Mouse (Mus musculus) hindbrain, embryonic 12.5 days (tissue): ENCODE data around the gene Mylpf. TPM values are rescaled to one million over a fixed set of nuclear protein-coding genes. Genes with fewer than 3 reads are reported as not detected.
A peak's percentile ranks its signal among the peaks of the same experiment; 100 is the strongest.
"Not testable (repeated sequence)": the region's sequence is repeated elsewhere in the genome, so short reads cannot be mapped to it uniquely, and the experiment has no call there.

Experiments used
- ATAC-seq: fragments of 200-750 bp; cut with Nextera tagmentation; 2 replicates; pipeline ENCODE4 v1.8.0; 2017; ENCODE audit warnings: moderate TSS enrichment; ENCODE audit not compliant: low FRiP score
- H3K27ac ChIP-seq: fragments of 300-500 bp; sonication (generic); 2 replicates; pipeline ENCODE4 v1.5.1; 2016; ENCODE audit warnings: mild to moderate bottlenecking
- H3K27me3 ChIP-seq: fragments of 300-500 bp; sonication (generic); 2 replicates; pipeline ENCODE4 v1.6.1; 2016; ENCODE audit warnings: mild to moderate bottlenecking
- H3K36me3 ChIP-seq: fragments of 300-500 bp; sonication (generic); 2 replicates; pipeline ENCODE4 v1.6.1; 2016; ENCODE audit warnings: mild to moderate bottlenecking
- H3K4me1 ChIP-seq: fragments of 300-500 bp; sonication (generic); 2 replicates; pipeline ENCODE4 v1.6.1; 2016
- H3K4me2 ChIP-seq: fragments of 300-500 bp; sonication (generic); replicated peaks from 2 replicates; pipeline ENCODE4 v1.6.1; 2016; ENCODE audit warnings: mild to moderate bottlenecking
- H3K4me3 ChIP-seq: fragments of 300-500 bp; sonication (generic); 2 replicates; pipeline ENCODE4 v1.5.1; 2016; ENCODE audit warnings: mild to moderate bottlenecking
- H3K9ac ChIP-seq: fragments of 300-500 bp; sonication (generic); 2 replicates; pipeline ENCODE4 v1.6.1; 2016; ENCODE audit warnings: mild to moderate bottlenecking, moderate library complexity
- H3K9me3 ChIP-seq: fragments of 300-500 bp; sonication (generic); replicated peaks from 2 replicates; pipeline ENCODE4 v1.6.1; 2016; ENCODE audit warnings: mild to moderate bottlenecking
- WGBS: fragments of 180-500 bp; shearing (Covaris S2); methylation state at CpG from one replicate; pipeline ENCODE4 v1.1.7; 2016; 5-methylcytosine and 5-hydroxymethylcytosine counted together
- polyA plus RNA-seq: library from polyadenylated mRNA; unstranded; fragments of >200 nt; fragmentation: Nextera tagmentation; extraction: Ambion mirVana; gene quantifications from 2 replicates; pipeline ENCODE4 v1.2.1, GENCODE M21; 2016

Gene Mylpf
- polyA plus RNA-seq, 1 experiment from 2014 or later, result 19.5 TPM

GRCm38 (mm10) chr7:127233368-127233749 is 24.7 kb downstream of the Mylpf start:
- under 1% methylated on average over 27 of the region's 27 CpGs for WGBS

GRCm38 (mm10) chr7:127233765-127234164 is 25.1 kb downstream of the Mylpf start:
- Histone ChIP-seq H3K36me3 (peaks cover 64% of the 10 kb centered on the region), H3K9ac (peak overlapping the region; percentile 94), H3K4me3 (peak overlapping the region; percentile 86), H3K27ac (peak overlapping the region; percentile 98), H3K4me2 (peak overlapping the region; percentile 57), H3K9me3 (no peaks in the 10 kb centered on the region), H3K4me1 (peaks cover 31% of the 10 kb centered on the region), H3K27me3 (no peaks in the 10 kb centered on the region)
- no peak for ATAC-seq
- WGBS, result 6% methylated on average over 9 of the region's 9 CpGs

More at GRCm38 (mm10) chr7:127233368-127233749, 24.7 kb downstream of the Mylpf start:
- H3K4me2 ChIP-seq, result peak overlapping the region; percentile 57
- peak overlapping the region; percentile 98 for H3K27ac ChIP-seq
- H3K9me3 ChIP-seq, result no peaks in the 10 kb centered on the region
- ATAC-seq, result peak; percentile 63
- H3K36me3 ChIP-seq, result peaks cover 60% of the 10 kb centered on the region
- H3K27me3 ChIP-seq, result no peaks in the 10 kb centered on the region
- H3K4me1 ChIP-seq, result peaks cover 31% of the 10 kb centered on the region
- H3K4me3 ChIP-seq, result peak overlapping the region; percentile 86
- H3K9ac ChIP-seq, result peak overlapping the region; percentile 94

GRCm38 (mm10) chr7:127234777-127235176 is 26.1 kb downstream of the Mylpf start:
- H3K4me2 ChIP-seq, result peak overlapping the region; percentile 57
- H3K36me3 ChIP-seq, result peaks cover 59% of the 10 kb centered on the region
- H3K4me3 ChIP-seq, result peak overlapping the region; percentile 86; the same call in 1 of the 2 replicates
- H3K9me3 ChIP-seq, result no peaks in the 10 kb centered on the region
- H3K4me1 ChIP-seq, result peaks cover 30% of the 10 kb centered on the region
- 91% methylated on average over 2 of the region's 2 CpGs for WGBS
- no peaks in the 10 kb centered on the region for H3K27me3 ChIP-seq
- no peak overlapping the region for H3K9ac ChIP-seq
- ATAC-seq, result no peak
- H3K27ac ChIP-seq, result no peak overlapping the region

- peak overlapping the region; percentile 84 for H3K27ac ChIP-seq
- WGBS, result 49% methylated on average over 2 of the region's 2 CpGs
Measured at GRCm38 (mm10) chr7:127243361-127243867, 34.7 kb downstream of the Mylpf start.

DNA sequence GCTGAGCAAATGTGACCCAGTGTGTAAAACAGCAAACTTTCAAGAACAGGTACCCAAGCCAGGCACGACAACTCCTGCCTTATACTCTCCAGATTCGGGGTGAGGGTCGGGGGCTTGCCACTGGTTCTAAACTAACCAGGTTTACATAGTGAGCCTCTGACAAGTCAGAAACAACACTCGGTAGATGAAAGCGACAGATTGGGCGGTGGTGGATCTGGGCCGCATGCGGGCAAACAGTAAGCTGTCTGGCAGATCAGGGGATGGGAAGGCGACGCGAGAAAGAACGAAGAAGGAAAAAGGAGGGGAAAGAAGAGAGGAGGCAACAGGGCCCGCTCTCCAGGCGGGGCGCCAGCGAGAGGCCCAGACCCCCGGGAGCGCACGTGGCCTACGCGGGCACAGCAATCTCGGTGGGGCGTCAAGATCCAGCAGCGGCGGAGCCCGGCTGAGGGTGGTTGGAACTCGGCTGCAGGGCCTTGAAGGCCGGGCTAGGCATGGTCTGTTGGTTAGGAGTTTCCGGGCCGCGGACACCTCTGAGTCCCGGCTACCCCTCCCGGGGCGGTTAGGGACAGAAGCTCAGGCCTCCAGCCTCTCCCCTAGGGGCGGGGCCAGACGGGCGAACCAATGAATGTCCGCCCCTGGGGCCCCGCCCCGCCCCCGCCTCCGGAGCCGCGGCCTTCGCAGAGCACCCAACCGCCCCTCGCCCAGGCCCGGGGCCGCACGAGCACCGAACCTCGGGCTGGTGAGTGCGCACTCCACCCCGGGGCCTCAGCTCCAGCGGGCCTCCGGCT is 35.4 kb downstream of the Mylpf start, which contains the start of gene Zfp771:
Gene Zfp771 (plus strand): TSS at position 405 of the 788 bp plus-strand sequence.
- peak; percentile 97 for ATAC-seq
- Histone ChIP-seq H3K4me3 (peak within 1 kb of the TSS; percentile 83), H3K27ac (peak within 1 kb of the TSS; percentile 84)

More at GRCm38 (mm10) chr7:127243361-127243867, 34.7 kb downstream of the Mylpf start:
- H3K9me3 ChIP-seq, result no peaks in the 10 kb centered on the region
- peak overlapping the region; percentile 91; the same call in 1 of the 2 replicates for H3K9ac ChIP-seq
- ATAC-seq, result no peak
- H3K4me1 ChIP-seq, result peaks cover 25% of the 10 kb centered on the region
- no peaks in the 10 kb centered on the region for H3K27me3 ChIP-seq
- H3K4me3 ChIP-seq, result peak overlapping the region; percentile 83
- peak overlapping the region; percentile 88 for H3K4me2 ChIP-seq
- peaks cover 19% of the 10 kb centered on the region for H3K36me3 ChIP-seq

GRCm38 (mm10) chr7:127244658-127245510 is 36.2 kb downstream of the Mylpf start:
- H3K36me3 ChIP-seq, result peaks cover 18% of the 10 kb centered on the region; the same call in 1 of the 2 replicates
- no peaks in the 10 kb centered on the region for H3K27me3 ChIP-seq
- peaks cover 25% of the 10 kb centered on the region for H3K4me1 ChIP-seq
- peak overlapping the region; percentile 83 for H3K4me3 ChIP-seq
- peak overlapping the region; percentile 84 for H3K27ac ChIP-seq
- peak; percentile 78 for ATAC-seq
- WGBS, result 13% methylated on average over 32 of the region's 33 CpGs
- peak overlapping the region; percentile 88 for H3K4me2 ChIP-seq
- H3K9me3 ChIP-seq, result no peaks in the 10 kb centered on the region
- H3K9ac ChIP-seq, result peak overlapping the region; percentile 91

More for the DNA sequence above, 35.4 kb downstream of the Mylpf start, which contains the start of gene Zfp771:
- under 1% methylated on average over 50 of the region's 56 CpGs for WGBS
- Histone ChIP-seq H3K36me3 (peaks cover 12% of the 10 kb centered on the region), H3K4me1 (peaks cover 25% of the 10 kb centered on the region), H3K9me3 (no peaks in the 10 kb centered on the region), H3K4me2 (peak within 1 kb of the TSS; percentile 88), H3K27me3 (no peaks in the 10 kb centered on the region), H3K9ac (peak within 1 kb of the TSS; percentile 91)

GRCm38 (mm10) chr7:127250511-127250910 is 41.8 kb downstream of the Mylpf start:
- H3K27ac ChIP-seq, H3K27me3 ChIP-seq, H3K4me2 ChIP-seq, ATAC-seq, H3K9ac ChIP-seq, H3K9me3 ChIP-seq, H3K4me3 ChIP-seq: not testable (repeated sequence)
- WGBS, result 92% methylated on average over 8 of the region's 8 CpGs
- peaks cover 19% of the 10 kb centered on the region; the same call in 1 of the 2 replicates for H3K36me3 ChIP-seq
- peaks cover 24% of the 10 kb centered on the region for H3K4me1 ChIP-seq

DNA sequence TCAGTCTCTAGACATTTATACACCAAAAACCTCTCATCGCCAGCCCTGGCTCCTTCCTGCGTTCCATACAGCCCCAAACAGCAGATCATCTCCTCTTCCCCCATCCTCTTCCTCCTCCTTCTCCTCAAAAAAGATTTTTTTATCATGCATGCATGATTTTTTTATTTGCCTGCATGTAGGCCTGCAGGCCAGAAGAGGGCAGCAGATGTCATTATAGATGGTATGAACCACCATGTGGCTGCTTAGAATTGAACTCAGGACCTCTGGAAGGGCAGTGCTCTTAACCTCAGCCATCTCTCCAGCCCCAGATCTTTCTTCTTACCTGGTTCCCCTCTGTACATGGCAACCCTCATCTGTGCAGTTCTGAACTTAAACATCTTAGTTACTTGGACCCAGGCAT is 43.7 kb downstream of the Mylpf start:
- 83% methylated on average over 2 of the region's 2 CpGs for WGBS
- Histone ChIP-seq H3K27me3 (no peaks in the 10 kb centered on the region), H3K9ac (no peak overlapping the region), H3K4me2 (no peak overlapping the region), H3K36me3 (peaks cover 22% of the 10 kb centered on the region), H3K4me3 (no peak overlapping the region), H3K9me3 (no peaks in the 10 kb centered on the region), H3K4me1 (peaks cover 12% of the 10 kb centered on the region), H3K27ac (no peak overlapping the region)
- no peak for ATAC-seq

DNA sequence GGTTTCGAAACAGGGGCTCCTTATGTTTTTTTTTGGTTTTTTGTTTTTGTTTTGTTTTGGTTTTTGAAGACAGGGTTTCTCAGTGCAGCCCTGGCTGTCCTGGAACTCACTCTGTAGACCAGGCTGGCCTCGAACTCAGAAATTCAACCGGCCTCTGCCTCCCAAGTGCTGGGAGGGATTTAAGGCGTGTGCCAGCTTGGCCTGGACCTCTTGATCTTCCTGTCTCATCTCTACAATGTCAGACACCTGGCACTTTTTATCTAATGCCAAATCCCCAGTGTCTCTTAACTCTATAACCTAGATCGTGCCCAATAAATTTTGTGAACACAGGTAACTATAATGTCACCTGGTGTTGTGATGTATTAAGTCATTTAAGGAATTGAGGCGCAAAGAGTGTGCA is 44.7 kb downstream of the Mylpf start:
- peaks cover 12% of the 10 kb centered on the region for H3K4me1 ChIP-seq
- peaks cover 22% of the 10 kb centered on the region for H3K36me3 ChIP-seq
- peak overlapping the region; percentile 78 for H3K9ac ChIP-seq
- peak overlapping the region; percentile 60 for H3K4me3 ChIP-seq
- 86% methylated on average over 6 of the region's 6 CpGs for WGBS
- no peaks in the 10 kb centered on the region for H3K9me3 ChIP-seq
- no peak; the same call in 1 of the 2 replicates for ATAC-seq
- no peaks in the 10 kb centered on the region for H3K27me3 ChIP-seq
- H3K4me2 ChIP-seq, result peak overlapping the region; percentile 88
- H3K27ac ChIP-seq, result peak overlapping the region; percentile 87

GRCm38 (mm10) chr7:127253821-127254769 is 45.4 kb downstream of the Mylpf start:
- ATAC-seq, result peak; percentile 95
- 1% methylated on average over 135 of the region's 136 CpGs for WGBS
- H3K36me3 ChIP-seq, result peaks cover 22% of the 10 kb centered on the region

GRCm38 (mm10) chr7:127255008-127255407 is 46.3 kb downstream of the Mylpf start:
- H3K9ac ChIP-seq, result peak overlapping the region; percentile 78
- H3K27me3 ChIP-seq, result no peaks in the 10 kb centered on the region
- H3K4me2 ChIP-seq, result peak overlapping the region; percentile 88
- peaks cover 23% of the 10 kb centered on the region for H3K4me1 ChIP-seq
- WGBS, result 39% methylated on average over 4 of the region's 4 CpGs
- peak overlapping the region; percentile 60 for H3K4me3 ChIP-seq
- ATAC-seq, result no peak
- peak overlapping the region; percentile 87; the same call in 1 of the 2 replicates for H3K27ac ChIP-seq
- no peaks in the 10 kb centered on the region for H3K9me3 ChIP-seq
- peaks cover 13% of the 10 kb centered on the region for H3K36me3 ChIP-seq

More at GRCm38 (mm10) chr7:127253821-127254769, 45.4 kb downstream of the Mylpf start:
- Histone ChIP-seq H3K9ac (peak overlapping the region; percentile 78), H3K4me2 (peak overlapping the region; percentile 88), H3K4me1 (peaks cover 14% of the 10 kb centered on the region), H3K9me3 (no peaks in the 10 kb centered on the region), H3K27me3 (no peaks in the 10 kb centered on the region), H3K4me3 (peak overlapping the region; percentile 60), H3K27ac (peak overlapping the region; percentile 87)
